Mouse (Mus musculus) thymus, adult 2 months (tissue): ENCODE data around the gene Repin1. TPM values are rescaled to one million over a fixed set of nuclear protein-coding genes. Genes with fewer than 3 reads are reported as not detected.

ENCODE experiments used
- DNase-seq: peaks from one replicate; pipeline ENCODE4 v3.0.0; 2021
- H3K27ac ChIP-seq: fragments of 200-500 bp; 2 replicates; pipeline ENCODE4 v1.5.1; 2012; ENCODE audit warnings: low read length, control low read depth; ENCODE audit not compliant: control insufficient read depth, insufficient read depth
- H3K27me3 ChIP-seq: fragments of 200-500 bp; 2 replicates; pipeline ENCODE4 v1.6.1; 2012; ENCODE audit warnings: mild to moderate bottlenecking, low read length, moderate library complexity, mixed read lengths; ENCODE audit not compliant: control insufficient read depth, insufficient read depth
- H3K36me3 ChIP-seq: fragments of 200-500 bp; 2 replicates; pipeline ENCODE4 v1.6.1; 2012; ENCODE audit warnings: mild to moderate bottlenecking, low read length, moderate library complexity; ENCODE audit not compliant: control insufficient read depth, insufficient read depth
- H3K4me1 ChIP-seq: fragments of 200-500 bp; replicated peaks from 2 replicates; pipeline ENCODE4 v1.6.1; 2012; ENCODE audit warnings: low read length; ENCODE audit not compliant: control insufficient read depth, insufficient read depth
- H3K4me3 ChIP-seq: fragments of 200-500 bp; 2 replicates; pipeline ENCODE4 v1.5.1; 2012; ENCODE audit warnings: mild to moderate bottlenecking, low read length, control low read depth, moderate library complexity; ENCODE audit not compliant: control insufficient read depth, insufficient read depth
- CTCF ChIP-seq: fragments of 200-500 bp; IDR thresholded peaks from 2 replicates; pipeline ENCODE4 v1.5.1; 2012; ENCODE audit warnings: mild to moderate bottlenecking, control low read depth, low read length, moderate library complexity, borderline replicate concordance; ENCODE audit not compliant: control insufficient read depth, poor library complexity, insufficient read depth; ENCODE audit errors: extremely low read depth
- POLR2A ChIP-seq: fragments of 200-500 bp; IDR thresholded peaks from 2 replicates; pipeline ENCODE4 v1.6.1; 2012; ENCODE audit warnings: mild to moderate bottlenecking, low read length, control low read depth, moderate library complexity; ENCODE audit not compliant: control insufficient read depth, poor library complexity, insufficient read depth; ENCODE audit errors: extremely low read depth
- WGBS: fragments of 180-500 bp; shearing (Covaris S2); methylation state at CpG from one replicate; pipeline ENCODE4 v1.1.7; 2018; 5-methylcytosine and 5-hydroxymethylcytosine counted together
- polyA plus RNA-seq: library from polyadenylated mRNA; depleted of rRNA; stranded (reverse); fragments of >200 nt; gene quantifications from 2 replicates; pipeline ENCODE4 v1.2.3, GENCODE M21; 2012

Gene Repin1
- polyA plus RNA-seq, 1 experiment, result 35.3 TPM

GRCm38 (mm10) chr6:48594043-48594738 lies 508 bp downstream of the Repin1 start:
- Histone ChIP-seq H3K27ac (no peak overlapping the region), H3K4me1 (peaks cover 23% of the 10 kb centered on the region), H3K27me3 (no peaks in the 10 kb centered on the region), H3K36me3 (no peaks in the 10 kb centered on the region), H3K4me3 (peak overlapping the region; percentile 70)
- TF ChIP-seq CTCF (no peak), POLR2A (no peak; the same call in 1 of the 2 replicates)
- 1% methylated on average over 41 of the region's 41 CpGs for WGBS
- no peak for DNase-seq

- 39% methylated on average over 1 of the region's 1 CpGs for WGBS
- H3K27ac ChIP-seq, result no peak overlapping the region
- no peak for DNase-seq
- H3K4me1 ChIP-seq, result peaks cover 19% of the 10 kb centered on the region
- H3K4me3 ChIP-seq, result no peak overlapping the region
- no peaks in the 10 kb centered on the region for H3K36me3 ChIP-seq
- H3K27me3 ChIP-seq, result no peaks in the 10 kb centered on the region
- TF ChIP-seq CTCF (no peak), POLR2A (no peak)
Measured at GRCm38 (mm10) chr6:48595278-48595677, 1.6 kb downstream of the Repin1 start.

GRCm38 (mm10) chr6:48596545-48597232 lies 3.0 kb downstream of the Repin1 start:
- no peak for TF ChIP-seq POLR2A
- TF ChIP-seq CTCF, result no peak
- 97% methylated on average over 45 of the region's 45 CpGs for WGBS
- DNase-seq, result no peak
- Histone ChIP-seq H3K4me1 (peaks cover 21% of the 10 kb centered on the region), H3K27me3 (no peaks in the 10 kb centered on the region), H3K36me3 (no peaks in the 10 kb centered on the region), H3K4me3 (no peak overlapping the region), H3K27ac (no peak overlapping the region)

- Histone ChIP-seq H3K4me3 (no peak overlapping the region), H3K4me1 (peaks cover 22% of the 10 kb centered on the region), H3K36me3 (no peaks in the 10 kb centered on the region), H3K27ac (no peak overlapping the region), H3K27me3 (no peaks in the 10 kb centered on the region)
- no peak for DNase-seq
- no peak for TF ChIP-seq CTCF
- 98% methylated on average over 27 of the region's 27 CpGs for WGBS
Measured at GRCm38 (mm10) chr6:48597233-48597625, 3.5 kb downstream of the Repin1 start.

GRCm38 (mm10) chr6:48600594-48600993 lies 6.9 kb downstream of the Repin1 start:
- 98% methylated on average over 1 of the region's 1 CpGs for WGBS
- no peaks in the 10 kb centered on the region for H3K27me3 ChIP-seq
- TF ChIP-seq POLR2A (no peak), CTCF (no peak)
- no peak overlapping the region for H3K27ac ChIP-seq
- no peak for DNase-seq
- no peak overlapping the region for H3K4me3 ChIP-seq
- H3K4me1 ChIP-seq, result peaks cover 7% of the 10 kb centered on the region
- no peaks in the 10 kb centered on the region for H3K36me3 ChIP-seq

- 5% methylated on average over 42 of the region's 42 CpGs for WGBS
- TF ChIP-seq CTCF, result no peak; the same call in 1 of the 2 replicates
- peak; percentile 79 for TF ChIP-seq POLR2A
- DNase-seq, result peak; percentile 94
Measured at GRCm38 (mm10) chr6:48601271-48602079, 7.8 kb downstream of the Repin1 start, which contains the start of gene Zfp775. TSS of gene Zfp775 (plus strand) at chr6:48602063.

More at GRCm38 (mm10) chr6:48601271-48602079, 7.8 kb downstream of the Repin1 start, which contains the start of gene Zfp775:
- Histone ChIP-seq H3K27me3 (no peaks in the 10 kb centered on the region), H3K4me1 (peaks cover 7% of the 10 kb centered on the region), H3K36me3 (no peaks in the 10 kb centered on the region), H3K27ac (no peak within 1 kb of the TSS), H3K4me3 (peak within 1 kb of the TSS; percentile 96)
